In the genomic region with DNA sequence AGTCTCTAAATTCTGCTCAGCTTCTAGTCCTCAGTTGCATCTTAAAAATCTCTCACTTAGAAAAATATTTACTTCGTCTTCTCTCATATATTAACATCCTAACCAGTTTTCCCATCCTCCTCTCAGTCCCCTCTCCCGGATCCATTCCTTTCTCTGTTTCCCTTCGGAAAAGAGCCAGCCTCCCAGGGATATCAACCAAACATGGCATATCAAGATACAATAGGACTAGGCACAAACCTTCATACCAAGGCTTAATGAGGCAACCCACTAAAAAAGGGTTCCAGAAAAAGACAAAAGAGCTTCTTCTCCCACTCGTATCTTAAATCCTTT, we compare ENCODE assay signal across 8 mouse cellular contexts. TPM values are rescaled to one million over a fixed set of nuclear protein-coding genes. Genes with fewer than 3 reads are reported as not detected.
A peak's percentile ranks its signal among the peaks of the same experiment; 100 is the strongest.
DNase-seq lines count a peak whose midpoint lies in the region; ATAC-seq and TF ChIP-seq lines count a peak whose summit lies in the region.
"Had no signal": no experiment of that assay in that cellular context is flagged by ENCODE, and none has a peak within 500 bp of the region (broad histone marks: within the 10 kb centered on the region; RNA-seq: fewer than 3 reads in every experiment).

No protein-coding gene starts in this region.

- 19% methylated on average over 4 of the region's 4 CpGs for WGBS in forebrain, embryonic 11.5 days
- WGBS in limb, embryonic 14.5 days, result 21% methylated on average over 4 of the region's 4 CpGs
- 29% methylated on average over 4 of the region's 4 CpGs for WGBS in stomach, embryonic 15.5 days

- DNase-seq in forebrain, embryonic 11.5 days (ENCODE audit: low spot score), result no peak
- no peak for DNase-seq in limb, embryonic 14.5 days (ENCODE audit: low spot score)
- DNase-seq in adrenal gland, adult 2 months, result no peak
- no peak for DNase-seq in thymus, adult 18-20 months

- H3K9ac ChIP-seq in forebrain, embryonic 11.5 days (ENCODE audit: low read length), result peak overlapping the region; percentile 58
- H3K9ac ChIP-seq in limb, embryonic 14.5 days (ENCODE audit: low read depth, low read length, severe bottlenecking), result peak overlapping the region; percentile 50
- H3K9ac ChIP-seq in stomach, embryonic 15.5 days, result no peak overlapping the region

- H3K27ac ChIP-seq in forebrain, embryonic 11.5 days (ENCODE audit: low read depth, low read length), result peak overlapping the region; percentile 87
- peak overlapping the region; percentile 68 for H3K27ac ChIP-seq in limb, embryonic 14.5 days (replicated peaks; ENCODE audit: low read depth, low read length)
- peak overlapping the region; percentile 82; the same call in 1 of the 2 replicates for H3K27ac ChIP-seq in stomach, embryonic 15.5 days

- H3K27me3 ChIP-seq in megakaryocyte, embryonic 14.5 days (replicated peaks), result peaks cover 3% of the 10 kb centered on the region
- no peaks in the 10 kb centered on the region for H3K27me3 ChIP-seq in forebrain, embryonic 11.5 days (ENCODE audit: control insufficient read depth, insufficient read depth, low read length)
- H3K27me3 ChIP-seq in limb, embryonic 14.5 days (ENCODE audit: control insufficient read depth, insufficient read depth, low read length), result no peaks in the 10 kb centered on the region
- H3K27me3 ChIP-seq in stomach, embryonic 15.5 days (replicated peaks), result no peaks in the 10 kb centered on the region

- no peak for TF ChIP-seq POLR2A in limb, embryonic 14.5 days (IDR thresholded peaks at IDR 0.05; ENCODE audit: borderline replicate concordance, extremely low read depth, insufficient read depth, insufficient read length)

- no peak for ATAC-seq in megakaryocyte, adult 5-6 weeks (ENCODE audit: poor library complexity, severe bottlenecking)
- no peak; the same call in 1 of the 2 replicates for ATAC-seq in forebrain, embryonic 11.5 days (replicated peaks; ENCODE audit: low FRiP score)
- 0 out of 2 replicates have a peak, but pooled peaks have one; percentile 16 for ATAC-seq in limb, embryonic 14.5 days (ENCODE audit: low FRiP score, low read depth)
- ATAC-seq in stomach, embryonic 15.5 days (ENCODE audit: insufficient read depth, low FRiP score, low read depth), result no peak

- no peaks in the 10 kb centered on the region for H3K36me3 ChIP-seq in megakaryocyte, embryonic 14.5 days (replicated peaks; ENCODE audit: low read length)
- no peaks in the 10 kb centered on the region for H3K36me3 ChIP-seq in forebrain, embryonic 11.5 days (ENCODE audit: control insufficient read depth, insufficient read depth, low read length)
- H3K36me3 ChIP-seq in limb, embryonic 14.5 days (ENCODE audit: control insufficient read depth, insufficient read depth, low read length), result no peaks in the 10 kb centered on the region
- H3K36me3 ChIP-seq in stomach, embryonic 15.5 days, result no peaks in the 10 kb centered on the region

- peaks cover 9% of the 10 kb centered on the region for H3K9me3 ChIP-seq in megakaryocyte, embryonic 14.5 days
- no peaks in the 10 kb centered on the region for H3K9me3 ChIP-seq in forebrain, embryonic 11.5 days (ENCODE audit: control insufficient read depth, low read length)
- H3K9me3 ChIP-seq in limb, embryonic 14.5 days (ENCODE audit: control insufficient read depth, low read length), result no peaks in the 10 kb centered on the region
- no peaks in the 10 kb centered on the region for H3K9me3 ChIP-seq in stomach, embryonic 15.5 days

- peaks cover 3% of the 10 kb centered on the region; the same call in 1 of the 2 replicates for H3K4me1 ChIP-seq in megakaryocyte, embryonic 14.5 days
- H3K4me1 ChIP-seq in forebrain, embryonic 11.5 days (replicated peaks; ENCODE audit: control insufficient read depth, insufficient read depth, low read length), result no peaks in the 10 kb centered on the region
- H3K4me1 ChIP-seq in limb, embryonic 14.5 days (ENCODE audit: control insufficient read depth, insufficient read depth, low read length), result no peaks in the 10 kb centered on the region
- no peaks in the 10 kb centered on the region for H3K4me1 ChIP-seq in stomach, embryonic 15.5 days

- H3K4me3 ChIP-seq in megakaryocyte, embryonic 14.5 days (replicated peaks), result peak overlapping the region; percentile 93
- H3K4me3 ChIP-seq in forebrain, embryonic 11.5 days (ENCODE audit: low read depth, low read length), result peak overlapping the region; percentile 52
- peak overlapping the region; percentile 50 for H3K4me3 ChIP-seq in limb, embryonic 14.5 days (replicated peaks; ENCODE audit: low read length)
- H3K4me3 ChIP-seq in stomach, embryonic 15.5 days (replicated peaks), result peak overlapping the region; percentile 67

- H3K4me2 ChIP-seq in forebrain, embryonic 11.5 days (ENCODE audit: low read depth, low read length, severe bottlenecking), result peak overlapping the region; percentile 41
- peak overlapping the region; percentile 49 for H3K4me2 ChIP-seq in limb, embryonic 14.5 days (replicated peaks; ENCODE audit: low read depth, low read length, severe bottlenecking)
- peak overlapping the region; percentile 55 for H3K4me2 ChIP-seq in stomach, embryonic 15.5 days

RNA-seq across cellular contexts. Expression of a gene that starts 0.2 kb away (rescaled TPM):
- 0.18 TPM in 1 of 2 replicates, not detected in the other for polyA plus RNA-seq in megakaryocyte, embryonic 14.5 days (2012; ENCODE audit: insufficient read depth, low replicate concordance)
- total RNA-seq in megakaryocyte, adult 5-6 weeks (2015), result 6.0 and 7.0 TPM in 2 replicates
- total RNA-seq in megakaryocyte, adult 5-6 weeks (2017), result 5.0 and 16.1 TPM in 2 replicates
- polyA plus RNA-seq in forebrain, embryonic 11.5 days (2014; fragmentation: Nextera tagmentation; extraction: Ambion mirVana), result 24.6 and 26.4 TPM in 2 replicates
- polyA plus RNA-seq in limb, embryonic 14.5 days (2012; rRNA removed), result 10.9 and 12.1 TPM in 2 replicates
- polyA plus RNA-seq in limb, embryonic 14.5 days (2014; fragmentation: Nextera tagmentation; extraction: Ambion mirVana), result 12.6 and 13.7 TPM in 2 replicates
- polyA plus RNA-seq in stomach, embryonic 15.5 days (2015; fragmentation: Nextera tagmentation; extraction: Ambion mirVana), result 12.3 and 13.3 TPM in 2 replicates
- total RNA-seq in adrenal gland, adult 2 months (2021), result 10 to 100 TPM in 1 of 2 experiments, 1 to 10 TPM in 1; 8.3 to 15.0 TPM
- 1.4 and 1.8 TPM in 2 replicates for polyA plus RNA-seq in adrenal gland, adult 2 months (2012; rRNA removed)

RNA-seq across cellular contexts. Expression of a gene that starts 28.7 kb away (rescaled TPM):
- polyA plus RNA-seq in megakaryocyte, embryonic 14.5 days (2012; ENCODE audit: insufficient read depth, low replicate concordance), result 0.08 TPM in 1 of 2 replicates, not detected in the other
- 22.8 and 26.0 TPM in 2 replicates for total RNA-seq in megakaryocyte, adult 5-6 weeks (2015)
- 11.1 and 14.0 TPM in 2 replicates for total RNA-seq in megakaryocyte, adult 5-6 weeks (2017)
- polyA plus RNA-seq in forebrain, embryonic 11.5 days (2014; fragmentation: Nextera tagmentation; extraction: Ambion mirVana), result 19.4 and 25.1 TPM in 2 replicates
- polyA plus RNA-seq in limb, embryonic 14.5 days (2012; rRNA removed), result 38.9 and 48.8 TPM in 2 replicates
- polyA plus RNA-seq in limb, embryonic 14.5 days (2014; fragmentation: Nextera tagmentation; extraction: Ambion mirVana), result 13.3 and 16.8 TPM in 2 replicates
- 7.8 and 9.0 TPM in 2 replicates for polyA plus RNA-seq in stomach, embryonic 15.5 days (2015; fragmentation: Nextera tagmentation; extraction: Ambion mirVana)
- total RNA-seq in adrenal gland, adult 2 months (2021), result 10 to 100 TPM in 1 of 2 experiments, 1 to 10 TPM in 1; 9.8 to 11.8 TPM
- polyA plus RNA-seq in adrenal gland, adult 2 months (2012; rRNA removed), result 0.65 and 0.76 TPM in 2 replicates

RNA-seq across cellular contexts. Expression of a gene that starts 51.3 kb away (rescaled TPM):
- not detected in 2 replicates for polyA plus RNA-seq in megakaryocyte, embryonic 14.5 days (2012; ENCODE audit: insufficient read depth, low replicate concordance)
- 0.18 TPM in 1 of 2 replicates, not detected in the other for total RNA-seq in megakaryocyte, adult 5-6 weeks (2015)
- total RNA-seq in megakaryocyte, adult 5-6 weeks (2017), result not detected in 2 replicates
- polyA plus RNA-seq in forebrain, embryonic 11.5 days (2014; fragmentation: Nextera tagmentation; extraction: Ambion mirVana), result not detected in 2 replicates
- not detected in 2 replicates for polyA plus RNA-seq in limb, embryonic 14.5 days (2012; rRNA removed)
- polyA plus RNA-seq in limb, embryonic 14.5 days (2014; fragmentation: Nextera tagmentation; extraction: Ambion mirVana), result not detected in 2 replicates
- polyA plus RNA-seq in stomach, embryonic 15.5 days (2015; fragmentation: Nextera tagmentation; extraction: Ambion mirVana), result 0.21 and 0.27 TPM in 2 replicates
- under 1 TPM in 1 of 2 experiments, not detected in 1; 0.12 TPM for total RNA-seq in adrenal gland, adult 2 months (2021)
- 0.09 TPM in 1 of 2 replicates, not detected in the other for polyA plus RNA-seq in adrenal gland, adult 2 months (2012; rRNA removed)
- total RNA-seq: layer of hippocampus, postnatal 10 days had no signal
